Mouse (Mus musculus) kidney, postnatal 14 days (tissue): Measurements from ENCODE around the gene Gm8104.
"Not testable (repeated sequence)": the region's sequence is repeated elsewhere in the genome, so short reads cannot be mapped to it uniquely, and the experiment has no call there.

Source experiments
- DNase-seq: peaks from one replicate; pipeline ENCODE4 v3.0.0; 2022; ENCODE audit warnings: mixed read lengths

The Gm8104 gene

DNA sequence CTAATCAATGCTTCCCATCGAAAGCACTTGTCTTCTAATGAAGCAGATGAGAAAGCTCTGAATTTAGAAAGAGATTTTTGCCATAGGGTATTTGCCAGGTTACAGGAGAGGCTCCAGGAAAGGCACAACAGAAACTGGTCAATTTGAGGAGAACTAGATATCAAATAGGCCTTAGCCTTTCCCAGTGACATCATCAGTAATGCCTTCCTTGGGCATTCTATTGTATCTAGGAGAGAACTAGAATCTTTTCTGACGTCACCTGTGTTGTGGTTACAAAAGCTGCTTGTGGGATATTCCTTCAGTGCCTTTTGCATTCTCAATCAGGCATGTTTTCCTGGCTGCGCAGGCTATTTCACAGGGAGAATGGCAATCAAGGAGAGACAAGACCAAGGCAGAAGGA, at the start of gene Gm8104:
Gene Gm8104 (plus strand): TSS at position 301 of the 400 bp plus-strand sequence.
- DNase-seq: not testable (repeated sequence)

DNA sequence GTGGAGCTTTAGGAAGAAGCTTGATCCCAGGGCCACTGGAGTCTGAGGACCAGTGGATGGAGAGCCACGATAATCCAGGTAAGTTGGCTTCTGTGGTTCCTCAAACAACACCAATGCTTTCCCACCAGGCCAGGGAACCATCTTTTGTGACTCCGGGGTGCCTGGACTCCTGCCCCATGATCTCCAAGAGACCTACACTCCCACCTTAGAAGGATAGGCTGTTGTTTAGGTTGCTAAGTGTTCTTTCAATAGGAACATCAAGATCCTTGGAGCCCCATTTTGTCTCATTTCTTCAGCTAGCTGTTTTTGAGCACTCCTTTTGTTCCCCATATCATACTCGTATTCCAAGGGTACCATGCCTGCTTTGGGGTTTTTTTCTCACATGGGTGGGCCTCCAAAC, 42.3 kb upstream of the Gm8104 start:
- not testable (repeated sequence) for DNase-seq

DNA sequence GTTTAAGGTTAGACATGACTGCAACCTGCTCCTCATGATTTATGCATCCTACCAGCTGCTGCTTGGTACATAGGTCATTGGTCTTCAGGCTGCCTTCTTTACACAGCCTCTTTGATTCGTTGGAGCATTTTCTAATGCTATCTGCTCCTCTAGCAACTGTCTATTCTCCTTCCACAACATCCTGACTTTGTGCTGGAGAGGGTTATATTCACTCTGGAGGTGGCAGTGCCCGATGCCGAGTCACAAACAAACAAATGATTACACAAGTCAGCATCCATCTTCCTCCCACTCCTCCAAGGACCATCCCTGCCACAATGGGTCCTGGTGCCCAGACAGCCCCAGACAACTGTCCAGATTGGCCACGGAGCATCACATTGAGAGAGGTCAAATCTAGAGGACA, 40.2 kb upstream of the Gm8104 start:
- not testable (repeated sequence) for DNase-seq

DNA sequence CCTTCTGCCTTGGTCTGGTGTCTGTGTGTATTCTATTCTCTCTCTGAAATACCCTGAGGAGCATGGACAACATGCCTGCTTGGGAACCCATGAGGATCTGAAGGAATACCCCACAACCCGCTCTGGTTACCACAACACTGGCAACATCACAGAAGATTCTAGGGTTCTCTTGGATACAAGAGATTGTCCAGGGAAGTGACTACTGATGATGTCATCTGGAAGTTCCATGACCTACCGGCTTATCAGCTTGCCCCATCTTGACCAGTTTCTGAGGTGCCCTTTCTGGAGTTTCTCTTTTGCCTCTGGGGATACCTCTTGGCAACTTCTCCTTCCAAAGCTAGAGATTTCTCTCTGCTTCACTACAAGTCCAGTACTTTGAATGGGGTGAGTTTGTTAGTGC, 23.9 kb upstream of the Gm8104 start, which contains the start of gene Gm8094:
Gene Gm8094 (minus strand): TSS at position 101 of the 400 bp plus-strand sequence.
- DNase-seq: not testable (repeated sequence)

DNA sequence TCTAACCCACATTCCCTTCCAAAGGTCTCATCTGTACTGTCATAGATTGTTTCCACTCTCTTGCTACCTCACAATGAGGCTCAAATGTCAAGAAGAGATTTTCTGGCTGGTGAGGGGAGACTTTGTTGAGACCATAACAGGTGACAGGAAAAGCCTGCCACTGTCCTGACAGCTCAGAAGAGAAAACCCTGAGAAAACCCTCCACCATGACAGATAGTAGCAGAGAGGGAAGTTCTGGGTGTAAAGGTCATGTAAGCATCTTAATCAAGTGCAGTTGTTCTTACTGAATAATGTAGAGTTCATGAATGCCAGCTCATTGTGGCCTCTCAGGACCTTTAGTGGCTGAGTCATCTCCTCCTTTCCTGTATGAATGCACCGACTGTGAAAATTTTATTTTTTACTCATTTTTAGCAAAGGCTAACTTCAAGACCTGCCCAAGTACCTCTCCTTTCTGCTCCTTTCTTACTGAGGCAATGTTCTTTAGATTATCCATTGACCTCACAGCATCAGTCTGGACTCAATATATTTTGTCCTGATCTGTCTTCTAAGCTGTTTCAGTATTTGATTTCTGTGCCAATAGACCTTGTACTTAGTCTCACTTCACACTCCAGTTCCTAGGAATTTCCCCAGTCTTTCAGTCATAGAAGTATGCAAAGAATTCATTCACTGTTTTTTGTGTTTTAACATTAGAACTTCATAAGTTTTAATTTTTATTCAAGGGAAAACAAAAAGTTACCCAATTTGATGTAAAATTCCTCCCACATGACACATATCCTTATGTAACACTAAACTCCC, 15.3 kb upstream of the Gm8104 start:
- DNase-seq: peak; percentile 13

DNA sequence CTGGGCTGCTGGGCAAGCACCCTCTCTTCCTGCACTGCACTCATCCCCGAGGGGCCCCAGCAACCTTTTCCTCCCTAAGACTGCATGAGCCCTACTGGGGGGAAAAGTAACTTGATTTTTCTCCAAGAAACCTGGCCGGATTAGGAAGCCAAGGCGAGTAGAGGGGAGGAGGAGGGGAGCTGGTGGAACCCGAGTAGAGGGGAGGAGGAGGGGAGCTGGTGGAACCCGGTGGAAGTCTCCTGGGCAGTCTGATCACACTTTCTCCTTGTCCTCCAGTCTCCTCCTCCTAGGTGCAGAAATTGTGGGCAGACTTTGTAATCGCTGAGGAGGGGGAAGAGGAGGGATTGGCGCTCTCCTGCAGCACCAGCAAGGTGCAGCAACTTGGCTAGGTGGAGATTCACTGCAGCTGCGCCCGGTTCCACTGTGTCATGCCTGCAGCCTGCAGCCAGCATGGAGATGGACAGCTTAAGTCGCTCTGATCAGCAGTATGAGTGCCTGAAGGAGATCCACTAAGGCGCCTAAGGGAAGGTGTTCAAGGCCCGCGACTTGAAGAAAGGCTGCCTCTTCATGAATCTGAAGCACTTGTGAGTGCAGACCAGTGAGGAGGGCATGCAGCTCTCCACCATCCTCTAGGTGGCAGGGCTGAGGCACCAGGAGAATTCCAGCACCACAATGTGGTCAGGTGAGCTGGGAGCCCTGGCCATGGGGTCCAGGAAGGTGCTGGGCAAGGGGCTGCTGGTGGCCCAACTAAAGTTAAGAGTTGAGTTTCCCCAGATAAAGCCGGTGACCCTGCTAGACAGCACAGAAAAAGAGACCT, 11.1 kb upstream of the Gm8104 start:
- not testable (repeated sequence) for DNase-seq

DNA sequence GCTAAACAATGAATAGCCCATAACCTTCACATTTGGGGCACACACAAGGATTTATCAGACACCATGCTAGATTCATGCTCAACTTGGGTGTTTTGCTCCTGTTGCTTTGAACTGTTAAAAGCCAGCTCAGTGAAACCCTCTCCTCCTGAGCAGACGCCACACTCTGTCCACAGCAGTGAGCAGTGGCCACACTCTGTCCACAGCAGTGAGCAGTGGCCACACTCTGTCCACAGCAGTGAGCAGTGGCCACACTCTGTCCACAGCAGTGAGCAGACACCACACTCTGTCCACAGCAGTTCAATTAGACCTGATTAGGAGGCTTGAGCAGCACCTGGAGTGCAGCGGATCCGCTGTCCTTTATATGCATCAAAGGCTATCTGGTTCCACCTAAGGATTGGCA, 19.3 kb downstream of the Gm8104 start:
- not testable (repeated sequence) for DNase-seq

DNA sequence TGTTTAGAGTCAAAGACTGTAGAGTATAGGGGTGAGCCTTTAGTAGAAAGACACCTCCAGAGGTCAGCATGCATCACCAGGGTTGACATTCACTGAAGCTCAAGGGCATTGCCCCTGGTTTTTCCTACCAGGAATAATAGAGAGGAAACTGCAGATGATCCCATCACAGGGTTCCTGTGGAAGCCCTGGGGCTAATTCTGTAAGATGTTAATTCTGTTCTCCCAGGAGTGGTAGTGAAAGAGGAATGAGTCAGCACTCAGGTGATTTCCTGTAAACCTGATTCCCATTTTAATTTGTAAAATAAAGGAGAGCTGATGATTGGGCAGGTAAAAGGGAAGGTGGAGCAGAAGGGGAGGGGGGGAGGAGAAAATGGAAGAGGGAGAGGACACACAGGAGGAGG, 25.9 kb downstream of the Gm8104 start:
- DNase-seq: not testable (repeated sequence)
